Mouse (Mus musculus): Measurements from ENCODE around the gene Hectd3. TPM values are rescaled to one million over a fixed set of nuclear protein-coding genes. Genes with fewer than 3 reads are reported as not detected.

Hectd3 gene
- total RNA-seq, 4 experiments from 2014 or later = 11.5 to 19.0 (median 14.5) TPM

GRCm38 (mm10) chr4:117014901-117015415 lies 19.8 kb downstream of the Hectd3 start:
- no peak for DNase-seq (ENCODE audit: low spot score in 2 of 2)

GRCm38 (mm10) chr4:117017738-117018137 lies 22.6 kb downstream of the Hectd3 start:
- DNase-seq (ENCODE audit: low spot score in 2 of 2) = no peak

GRCm38 (mm10) chr4:117018327-117018726 lies 23.2 kb downstream of the Hectd3 start:
- no peak for DNase-seq (ENCODE audit: low spot score in 2 of 2)

GRCm38 (mm10) chr4:117019206-117020134 lies 24.4 kb downstream of the Hectd3 start, which contains the start of gene Eif2b3:
TSS of gene Eif2b3 (plus strand) at chr4:117019402.
- DNase-seq (ENCODE audit: low spot score in 2 of 2) = peak; percentile 78 to 83

GRCm38 (mm10) chr4:117023469-117023868 lies 28.4 kb downstream of the Hectd3 start:
- DNase-seq (ENCODE audit: low spot score in 2 of 2) = no peak

- DNase-seq (ENCODE audit: low spot score in 2 of 2) = no peak
Measured at GRCm38 (mm10) chr4:117031105-117031504, 36.0 kb downstream of the Hectd3 start.

- DNase-seq (ENCODE audit: low spot score in 2 of 2) = peak in 1 of 2 experiments; percentile 33
Measured at GRCm38 (mm10) chr4:117039925-117040687, 45.0 kb downstream of the Hectd3 start.

- no peak for DNase-seq (ENCODE audit: low spot score in 2 of 2)
Measured at GRCm38 (mm10) chr4:117040791-117041190, 45.7 kb downstream of the Hectd3 start.

- peak; percentile 47 to 63 for DNase-seq (ENCODE audit: low spot score in 2 of 2)
Measured at GRCm38 (mm10) chr4:117041283-117041721, 46.2 kb downstream of the Hectd3 start.

- DNase-seq (ENCODE audit: low spot score in 2 of 2) = peak in 1 of 2 experiments; percentile 22
Measured at GRCm38 (mm10) chr4:117048836-117049235, 53.7 kb downstream of the Hectd3 start.

GRCm38 (mm10) chr4:117049485-117049884 lies 54.4 kb downstream of the Hectd3 start:
- DNase-seq (ENCODE audit: low spot score in 2 of 2) = no peak

GRCm38 (mm10) chr4:117052626-117053025 lies 57.5 kb downstream of the Hectd3 start:
- peak in 1 of 2 experiments; percentile 21 for DNase-seq (ENCODE audit: low spot score in 2 of 2)

GRCm38 (mm10) chr4:117053956-117054355 lies 58.8 kb downstream of the Hectd3 start:
- DNase-seq (ENCODE audit: low spot score in 2 of 2) = no peak

Other genes starting within 250 kb of the Hectd3 start
- gene Toe1, start 187.7 kb upstream of the Hectd3 start, total RNA-seq (2022) = 1 to 10 TPM; 4.1 to 6.1 (median 4.5) TPM
- 1 to 10 TPM in 1 of 4 experiments, under 1 TPM in 3; 0.58 to 1.1 (median 0.87) TPM for gene Mutyh, start 187.6 kb upstream of the Hectd3 start, total RNA-seq (2022)
- gene Hpdl, start 173.6 kb upstream of the Hectd3 start, total RNA-seq (2022) = 1 to 10 TPM in 3 of 4 experiments, under 1 TPM in 1; 0.78 to 1.8 (median 1.3) TPM
- under 1 TPM; 0.05 to 0.17 (median 0.07) TPM for gene Zswim5, start 117.9 kb upstream of the Hectd3 start, total RNA-seq (2022)
- gene Urod, start 904 bp upstream of the Hectd3 start, total RNA-seq (2022) = 10 to 100 TPM; 63.0 to 69.1 (median 65.4) TPM
- 10 to 100 TPM; 18.3 to 24.1 (median 22.3) TPM for gene Eif2b3, start 24.1 kb downstream of the Hectd3 start, total RNA-seq (2022)
- under 1 TPM; 0.22 to 0.76 (median 0.69) TPM for gene Ptch2, start 100.8 kb downstream of the Hectd3 start, total RNA-seq (2022)
- gene Btbd19, start 130.4 kb downstream of the Hectd3 start, total RNA-seq (2022) = 1 to 10 TPM; 1.6 to 3.2 (median 1.8) TPM
- gene Tctex1d4, start 131.5 kb downstream of the Hectd3 start, total RNA-seq (2022) = not detected
- gene Plk3, start 138.6 kb downstream of the Hectd3 start, total RNA-seq (2022) = under 1 TPM; 0.29 to 0.89 (median 0.46) TPM
- gene Rps8, start 160.9 kb downstream of the Hectd3 start, total RNA-seq (2022) = 100 to 1,000 TPM; 486 to 610 (median 547) TPM
- not detected for gene Kif2c, start 187.3 kb downstream of the Hectd3 start, total RNA-seq (2022)